Mouse (Mus musculus) ES-E14 (cell line): ENCODE results near the gene Rbm38. TPM values are rescaled to one million over a fixed set of nuclear protein-coding genes. Genes with fewer than 3 reads are reported as not detected.

Source experiments
- DNase-seq: peaks from one replicate; pipeline ENCODE4 v3.0.0-alpha.2; 2013; ENCODE audit warnings: low read depth, low spot score
- H3K27ac ChIP-seq: 2 replicates; pipeline ENCODE4 v1.5.1; 2012; ENCODE audit warnings: low read depth, mild to moderate bottlenecking, low read length, moderate library complexity, mixed read lengths; ENCODE audit not compliant: poor library complexity, insufficient read depth, severe bottlenecking
- H3K36me3 ChIP-seq: 2 replicates; pipeline ENCODE4 v1.6.1; 2012; ENCODE audit warnings: mild to moderate bottlenecking, low read length, moderate library complexity, mixed read lengths; ENCODE audit not compliant: control insufficient read depth, poor library complexity, insufficient read depth, severe bottlenecking
- H3K4me1 ChIP-seq, 2 experiments: fragments of 150-350 bp in 1 of 2; sonication (generic) in 1 of 2; 2 replicates each; pipeline ENCODE4 v1.6.1; 2012; ENCODE audit warnings: low read length in 2 of 2, mild to moderate bottlenecking in 1 of 2, mixed read lengths in 1 of 2; ENCODE audit not compliant: control insufficient read depth in 2 of 2, insufficient read depth in 2 of 2, poor library complexity in 1 of 2
- H3K4me3 ChIP-seq, 2 experiments: fragments of 150-350 bp in 1 of 2; sonication (generic) in 1 of 2; 2 replicates each; pipeline ENCODE4 v1.5.1; 2012; ENCODE audit warnings: low read length in 2 of 2, low read depth in 1 of 2, mild to moderate bottlenecking in 1 of 2, mixed read lengths in 1 of 2; ENCODE audit not compliant: insufficient read depth in 1 of 2, poor library complexity in 1 of 2, severe bottlenecking in 1 of 2
- H3K9ac ChIP-seq: 2 replicates; pipeline ENCODE4 v1.6.1; 2012; ENCODE audit warnings: low read depth, mild to moderate bottlenecking, low read length, mixed read lengths; ENCODE audit not compliant: poor library complexity, insufficient read depth, severe bottlenecking
- H3K9me3 ChIP-seq: fragments of 150-350 bp; sonication (generic); 2 replicates; pipeline ENCODE4 v1.6.1; 2012; ENCODE audit warnings: low read depth, mild to moderate bottlenecking, low read length; ENCODE audit not compliant: control insufficient read depth, insufficient read depth
- CHD2 ChIP-seq: IDR thresholded peaks from 2 replicates; pipeline ENCODE4 v1.6.1; 2014; ENCODE audit warnings: mild to moderate bottlenecking, low read depth, low read length, inconsistent platforms
- HCFC1 ChIP-seq: IDR thresholded peaks from 2 replicates; pipeline ENCODE4 v1.6.1; 2012; ENCODE audit warnings: low read length, inconsistent platforms, borderline replicate concordance; ENCODE audit not compliant: insufficient read depth
- MAFK ChIP-seq: IDR thresholded peaks from 2 replicates; pipeline ENCODE4 v1.6.1; 2014; ENCODE audit warnings: mild to moderate bottlenecking, low read depth, low read length, inconsistent platforms; ENCODE audit not compliant: insufficient read depth
- ZC3H11A ChIP-seq: IDR thresholded peaks from 2 replicates; pipeline ENCODE4 v1.6.1; 2012; ENCODE audit warnings: low read depth, mild to moderate bottlenecking, inconsistent platforms, low read length, borderline replicate concordance
- ZNF384 ChIP-seq: IDR thresholded peaks from 2 replicates; pipeline ENCODE4 v1.6.1; 2012; ENCODE audit warnings: low read depth, low read length, inconsistent platforms
- in situ Hi-C, 2 experiments: fragments of 600-800 bp; cut with MboI; formaldehyde crosslinking; loops; one replicate each; pipeline ENCODE4 v1.15.1; 2025; ENCODE audit warnings: low sequenced_read_pairs in 2 of 2, inconsistent platforms in 1 of 2; ENCODE audit not compliant: unreplicated experiment in 2 of 2
- total RNA-seq: library from RNA; depleted of rRNA; stranded (reverse); fragments of 300-350 nt; gene quantifications from 2 replicates; pipeline ENCODE4 v1.2.3, GENCODE M21; 2012

The Rbm38 gene
- total RNA-seq, 1 experiment = 26.7 TPM

DNA sequence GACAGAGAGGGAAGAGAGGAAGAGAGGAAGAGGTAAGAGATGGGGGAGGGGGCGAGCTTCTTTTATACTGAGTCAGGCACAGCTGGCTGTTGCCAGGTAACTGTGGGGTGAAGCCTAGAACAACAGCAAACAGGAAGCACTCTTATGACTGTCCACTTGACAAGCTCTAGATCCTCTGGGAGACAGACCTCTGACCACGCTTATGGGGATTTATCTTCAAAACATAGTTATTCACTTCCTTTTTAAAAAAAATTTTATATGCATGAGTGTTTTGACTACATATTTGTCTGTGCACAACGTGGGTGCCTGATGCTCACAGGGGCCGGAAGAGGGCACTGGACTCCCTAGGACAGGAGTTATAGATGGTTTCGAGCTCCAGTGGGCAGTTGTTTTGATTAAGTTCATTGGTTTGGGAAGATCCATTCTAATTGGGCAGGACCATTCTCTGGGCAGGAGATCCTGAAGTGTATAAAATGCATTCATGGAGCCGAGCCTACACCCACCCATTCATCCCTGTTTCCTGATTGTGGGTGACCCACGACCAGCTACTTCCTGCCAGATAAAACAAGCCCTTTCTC lies 43.5 kb upstream of the Rbm38 start:
- H3K4me1 ChIP-seq = peaks cover 0 to 7% of the 10 kb centered on the region in 2 experiments; a peak in 1 of 4 replicates

GRCm38 (mm10) chr2:172977409-172978130 lies 42.7 kb upstream of the Rbm38 start, which contains the start of gene Spo11:
Gene Spo11, plus strand, starts transcription at chr2:172977700.
- H3K9me3 ChIP-seq = no peaks in the 10 kb centered on the region
- TF ChIP-seq HCFC1 (no peak), CHD2 (no peak), ZC3H11A (no peak), ZNF384 (no peak), MAFK (no peak)
- no peaks in the 10 kb centered on the region for H3K36me3 ChIP-seq
- H3K9ac ChIP-seq = peak within 1 kb of the TSS; percentile 43
- DNase-seq = peak; percentile 47
- peaks cover 0 to 7% of the 10 kb centered on the region in 2 experiments; a peak in 1 of 4 replicates for H3K4me1 ChIP-seq
- H3K4me3 ChIP-seq = peak within 1 kb of the TSS; percentile 10 to 42; a peak in 2 of 4 replicates
- H3K27ac ChIP-seq = no peak within 1 kb of the TSS
- in situ Hi-C loops = no loop called here

More for the DNA sequence above, 43.5 kb upstream of the Rbm38 start:
- no peak overlapping the region for H3K27ac ChIP-seq
- no peak for DNase-seq
- no peaks in the 10 kb centered on the region for H3K9me3 ChIP-seq
- no peak overlapping the region for H3K9ac ChIP-seq
- no peak for TF ChIP-seq ZNF384
- no peak for TF ChIP-seq ZC3H11A
- TF ChIP-seq MAFK = no peak
- no peak for TF ChIP-seq CHD2
- TF ChIP-seq HCFC1 = no peak
- H3K4me3 ChIP-seq = no peak overlapping the region
- no peaks in the 10 kb centered on the region for H3K36me3 ChIP-seq
- in situ Hi-C loops = no loop called here

DNA sequence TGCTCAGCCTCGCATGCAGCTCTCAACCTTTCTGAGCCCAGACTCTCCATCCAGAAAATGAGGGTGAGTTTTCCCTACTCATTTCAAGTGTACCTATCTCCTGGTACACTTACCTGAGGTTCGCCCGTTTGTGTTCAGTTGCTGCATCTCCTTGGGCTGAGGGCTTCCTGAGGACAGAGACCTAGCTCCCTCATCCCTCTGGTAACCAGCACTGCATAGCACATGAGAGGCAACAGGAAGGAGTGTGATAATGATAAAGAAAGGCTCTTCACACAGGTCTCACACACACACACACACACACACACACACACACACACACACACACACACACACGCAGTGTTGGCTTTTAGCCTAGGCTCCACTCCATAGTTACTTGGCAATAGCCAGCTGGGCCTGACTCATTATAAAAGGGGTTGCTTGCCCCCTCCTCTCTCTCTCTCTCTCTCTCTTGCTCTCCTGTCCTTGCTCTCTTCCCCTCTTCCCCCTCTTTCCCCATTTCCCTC lies 42.1 kb upstream of the Rbm38 start:
- no peak for TF ChIP-seq MAFK
- TF ChIP-seq CHD2 = no peak
- TF ChIP-seq ZC3H11A = no peak
- no peak for TF ChIP-seq HCFC1
- no peak for TF ChIP-seq ZNF384

DNA sequence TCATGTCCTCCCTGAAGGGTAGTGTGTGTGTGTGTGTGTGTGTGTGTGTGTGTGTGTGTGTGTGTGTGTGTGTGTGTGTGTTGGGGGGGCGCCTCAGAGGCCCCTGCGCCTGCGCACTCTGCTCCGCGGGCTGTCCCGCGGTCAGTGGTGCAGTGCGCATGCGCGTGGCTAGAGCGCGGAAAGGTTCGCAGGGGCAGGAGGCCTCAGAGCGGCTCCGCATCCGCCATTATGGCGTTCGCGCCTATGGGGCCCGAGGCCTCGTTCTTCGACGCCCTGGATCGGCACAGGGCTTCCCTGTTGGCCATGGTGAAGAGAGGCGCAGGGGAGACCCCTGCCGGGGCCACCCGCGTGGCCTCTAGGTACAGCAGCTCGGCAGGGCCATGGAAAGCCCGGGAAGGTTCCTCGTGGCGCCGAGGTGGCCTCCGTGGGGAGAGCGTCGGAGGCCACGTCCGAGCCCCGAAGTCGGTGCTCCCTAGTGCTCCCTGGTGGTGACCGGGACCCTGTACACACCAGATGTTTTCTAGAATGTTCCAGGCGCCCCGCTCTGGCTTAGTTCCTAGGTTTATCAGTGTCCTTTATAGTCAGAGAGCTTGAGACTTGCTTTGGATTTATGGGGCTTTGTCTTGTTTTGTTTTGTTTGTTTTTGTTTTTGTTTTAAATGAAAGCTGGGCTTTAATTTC lies 40.5 kb upstream of the Rbm38 start:
- TF ChIP-seq ZC3H11A (no peak), CHD2 (no peak), ZNF384 (no peak), HCFC1 (no peak)
- in situ Hi-C loops = no loop called here
- H3K4me3 ChIP-seq = no peak overlapping the region

More for the DNA sequence above, 42.1 kb upstream of the Rbm38 start:
- peaks cover 0 to 7% of the 10 kb centered on the region in 2 experiments; a peak in 1 of 4 replicates for H3K4me1 ChIP-seq
- no peak overlapping the region for H3K27ac ChIP-seq
- no peak for DNase-seq
- no peaks in the 10 kb centered on the region for H3K36me3 ChIP-seq
- H3K9ac ChIP-seq = no peak overlapping the region
- in situ Hi-C loops = no loop called here
- no peaks in the 10 kb centered on the region for H3K9me3 ChIP-seq
- no peak overlapping the region for H3K4me3 ChIP-seq

More for the DNA sequence above, 40.5 kb upstream of the Rbm38 start:
- no peaks in the 10 kb centered on the region for H3K9me3 ChIP-seq
- H3K4me1 ChIP-seq = peaks cover 0 to 7% of the 10 kb centered on the region in 2 experiments; a peak in 1 of 4 replicates
- no peaks in the 10 kb centered on the region for H3K36me3 ChIP-seq
- peak; percentile 54 for DNase-seq
- H3K9ac ChIP-seq = no peak overlapping the region
- H3K27ac ChIP-seq = no peak overlapping the region
